Mouse (Mus musculus) CH12.LX (cell line): Measurements from ENCODE around the gene Mn1. TPM values are rescaled to one million over a fixed set of nuclear protein-coding genes. Genes with fewer than 3 reads are reported as not detected.

Experiments used
- DNase-seq: peaks from one replicate; pipeline ENCODE4 v3.0.0-alpha.2; 2013; ENCODE audit errors: extremely low read depth
- H3K27ac ChIP-seq: 2 replicates; pipeline ENCODE4 v1.5.1; 2012; ENCODE audit warnings: low read depth, mild to moderate bottlenecking, control low read depth, moderate library complexity; ENCODE audit not compliant: insufficient read depth
- H3K27me3 ChIP-seq: replicated peaks from 2 replicates; pipeline ENCODE3; 2012; ENCODE audit warnings: inconsistent platforms
- H3K36me3 ChIP-seq, 2 experiments: replicated peaks in 1 of 2; 2 replicates each; pipeline versions ENCODE3 to v1.6.1; 2012; ENCODE audit warnings: inconsistent platforms in 1 of 2, low read length in 1 of 2, mild to moderate bottlenecking in 1 of 2, mixed read lengths in 1 of 2, moderate library complexity in 1 of 2; ENCODE audit not compliant: control insufficient read depth in 1 of 2, insufficient read depth in 1 of 2
- H3K4me1 ChIP-seq, 2 experiments: 2 replicates each; pipeline ENCODE4 v1.6.1; 2012; ENCODE audit warnings: inconsistent platforms in 1 of 2, moderate library complexity in 1 of 2; ENCODE audit not compliant: insufficient read depth in 2 of 2, control insufficient read depth in 1 of 2
- H3K4me2 ChIP-seq: 2 replicates; pipeline ENCODE4 v1.6.1; 2012; ENCODE audit warnings: low read depth, mild to moderate bottlenecking, control low read depth; ENCODE audit not compliant: poor library complexity, insufficient read depth, severe bottlenecking
- H3K4me3 ChIP-seq, 3 experiments: fragments of 150-350 bp in 1 of 3; sonication (generic) in 1 of 3; replicated peaks in 1 of 3; 2 replicates each; pipeline versions ENCODE3 to v1.5.1; 2011 to 2012; ENCODE audit warnings: low read depth in 2 of 3, low read length in 2 of 3, mild to moderate bottlenecking in 2 of 3, moderate library complexity in 2 of 3, control low read depth in 1 of 3, improper control_type of control experiment in 1 of 3, inconsistent platforms in 1 of 3, mixed read lengths in 1 of 3; ENCODE audit not compliant: poor library complexity in 1 of 3
- H3K79me2 ChIP-seq: replicated peaks from 2 replicates; pipeline ENCODE4 v1.6.1; 2012; ENCODE audit warnings: mild to moderate bottlenecking, moderate library complexity; ENCODE audit not compliant: control insufficient read depth, poor library complexity, insufficient read depth, severe bottlenecking; ENCODE audit errors: extremely low read depth
- H3K9ac ChIP-seq: 2 replicates; pipeline ENCODE4 v1.6.1; 2012; ENCODE audit warnings: low read depth, mild to moderate bottlenecking, control low read depth, moderate library complexity; ENCODE audit not compliant: insufficient read depth
- H3K9me3 ChIP-seq: replicated peaks from 2 replicates; pipeline ENCODE3; 2012; ENCODE audit warnings: low read length, inconsistent platforms, mixed read lengths
- CHD1 ChIP-seq: IDR thresholded peaks from 2 replicates; pipeline ENCODE4 v1.6.1; 2012; ENCODE audit warnings: low read depth, low read length, improper control_type of control experiment, inconsistent platforms
- CTCF ChIP-seq, 2 experiments: IDR thresholded peaks in 1 of 2; conservative IDR thresholded peaks in 1 of 2; 2 replicates each; pipeline ENCODE4 v1.5.1; 2011 to 2012; ENCODE audit warnings: low read depth in 2 of 2, low read length in 2 of 2, improper control_type of control experiment in 1 of 2, inconsistent platforms in 1 of 2, mild to moderate bottlenecking in 1 of 2, moderate library complexity in 1 of 2
- E2F4 ChIP-seq: IDR thresholded peaks from 2 replicates; pipeline ENCODE4 v1.6.1; 2011; ENCODE audit warnings: low read depth, low read length, improper control_type of control experiment; ENCODE audit not compliant: insufficient replicate concordance
- ELF1 ChIP-seq: IDR thresholded peaks from 2 replicates; pipeline ENCODE4 v1.6.1; 2014; ENCODE audit warnings: low read depth, mild to moderate bottlenecking, inconsistent platforms, low read length, improper control_type of control experiment
- EP300 ChIP-seq: IDR thresholded peaks from 2 replicates; pipeline ENCODE4 v1.6.1; 2011; ENCODE audit warnings: low read length, improper control_type of control experiment
- ETS1 ChIP-seq: conservative IDR thresholded peaks from 2 replicates; pipeline ENCODE4 v1.6.1; 2012; ENCODE audit warnings: low read depth, mild to moderate bottlenecking, inconsistent platforms, low read length, improper control_type of control experiment, moderate library complexity
- GABPA ChIP-seq: IDR thresholded peaks from 2 replicates; pipeline ENCODE4 v1.6.1; 2012; ENCODE audit warnings: low read depth, low read length, improper control_type of control experiment, inconsistent platforms; ENCODE audit not compliant: insufficient replicate concordance
- HCFC1 ChIP-seq: IDR thresholded peaks from 2 replicates; pipeline ENCODE4 v1.6.1; 2012; ENCODE audit warnings: low read depth, mild to moderate bottlenecking, inconsistent platforms, low read length, improper control_type of control experiment
- IRF4 ChIP-seq: IDR thresholded peaks from 2 replicates; pipeline ENCODE4 v1.6.1; 2014; ENCODE audit warnings: low read depth, mild to moderate bottlenecking, inconsistent platforms, low read length, improper control_type of control experiment
- JUND ChIP-seq: conservative IDR thresholded peaks from 2 replicates; pipeline ENCODE4 v1.6.1; 2011; ENCODE audit warnings: low read depth, low read length, improper control_type of control experiment
- MAFK ChIP-seq: IDR thresholded peaks from 2 replicates; pipeline ENCODE4 v1.6.1; 2011; ENCODE audit warnings: low read length, improper control_type of control experiment; ENCODE audit not compliant: insufficient replicate concordance
- MAZ ChIP-seq: IDR thresholded peaks from 2 replicates; pipeline ENCODE4 v1.6.1; 2012; ENCODE audit warnings: low read depth, mild to moderate bottlenecking, inconsistent platforms, low read length, improper control_type of control experiment, moderate library complexity
- MXI1 ChIP-seq: IDR thresholded peaks from 2 replicates; pipeline ENCODE4 v1.6.1; 2011; ENCODE audit warnings: mild to moderate bottlenecking, low read depth, low read length, improper control_type of control experiment
- MYC ChIP-seq: IDR thresholded peaks from 2 replicates; pipeline ENCODE4 v1.6.1; 2011; ENCODE audit warnings: low read depth, mild to moderate bottlenecking, improper control_type of control experiment, low read length
- NELFE ChIP-seq: IDR thresholded peaks from 2 replicates; pipeline ENCODE4 v1.6.1; 2011; ENCODE audit warnings: low read depth, low read length, improper control_type of control experiment
- PAX5 ChIP-seq: IDR thresholded peaks from 2 replicates; pipeline ENCODE4 v1.6.1; 2012; ENCODE audit warnings: low read length, inconsistent platforms, mixed read lengths
- POLR2AphosphoS2 ChIP-seq: IDR thresholded peaks from 2 replicates; pipeline ENCODE4 v1.6.1; 2011; ENCODE audit warnings: low read depth, low read length, improper control_type of control experiment
- RCOR1 ChIP-seq: conservative IDR thresholded peaks from 2 replicates; pipeline ENCODE4 v1.6.1; 2012; ENCODE audit warnings: low read depth, mild to moderate bottlenecking, inconsistent platforms, low read length, improper control_type of control experiment
- SMC3 ChIP-seq: IDR thresholded peaks from 2 replicates; pipeline ENCODE4 v1.6.1; 2011; ENCODE audit warnings: low read depth, low read length, improper control_type of control experiment
- TBP ChIP-seq: conservative IDR thresholded peaks from 2 replicates; pipeline ENCODE4 v1.6.1; 2011; ENCODE audit warnings: low read depth, low read length, improper control_type of control experiment
- TCF12 ChIP-seq: IDR thresholded peaks from 2 replicates; pipeline ENCODE4 v1.6.1; 2014; ENCODE audit warnings: low read depth, mild to moderate bottlenecking, inconsistent platforms, low read length, improper control_type of control experiment
- USF2 ChIP-seq: conservative IDR thresholded peaks from 2 replicates; pipeline ENCODE4 v1.6.1; 2011; ENCODE audit warnings: low read depth, low read length, improper control_type of control experiment
- ZKSCAN1 ChIP-seq: IDR thresholded peaks from 2 replicates; pipeline ENCODE4 v1.6.1; 2012; ENCODE audit warnings: low read depth, inconsistent platforms, low read length, improper control_type of control experiment, borderline replicate concordance
- ZNF384 ChIP-seq: IDR thresholded peaks from 2 replicates; pipeline ENCODE4 v1.6.1; 2012; ENCODE audit warnings: low read depth, low read length, improper control_type of control experiment, inconsistent platforms
- dilution Hi-C: fragments of 300-500 bp; cut with MboI; formaldehyde crosslinking; loops from 2 replicates; pipeline ENCODE4 v1.14.3; 2020; ENCODE audit warnings: low sequenced_read_pairs; ENCODE audit not compliant: extremely low pct_unique_long_range_greater_than_20kb, extremely low pct_ligation_motif_present
- in situ Hi-C: fragments of 300-500 bp; cut with MboI; formaldehyde crosslinking; loops from 3 replicates; pipeline ENCODE4 v1.14.3; 2019; ENCODE audit warnings: low sequenced_read_pairs, low pct_ligation_motif_present, low pct_unique_long_range_greater_than_20kb, mixed read lengths
- polyA plus RNA-seq: library from polyadenylated mRNA; unstranded; fragments of >175 nt; gene quantifications from 2 replicates; pipeline ENCODE4 v1.2.1, GENCODE M21; 2012; ENCODE audit warnings: low read depth; ENCODE audit not compliant: insufficient read length
- total RNA-seq, 2 experiments: library from RNA; depleted of rRNA; stranded (reverse); fragments of 300-350 nt in 1 of 2; fragments of >200 nt in 1 of 2; gene quantifications; 2 replicates each; pipeline ENCODE4 v1.2.3; 2012 to 2014

The Mn1 gene
- total and polyA plus RNA-seq, 3 experiments, result not detected

DNA sequence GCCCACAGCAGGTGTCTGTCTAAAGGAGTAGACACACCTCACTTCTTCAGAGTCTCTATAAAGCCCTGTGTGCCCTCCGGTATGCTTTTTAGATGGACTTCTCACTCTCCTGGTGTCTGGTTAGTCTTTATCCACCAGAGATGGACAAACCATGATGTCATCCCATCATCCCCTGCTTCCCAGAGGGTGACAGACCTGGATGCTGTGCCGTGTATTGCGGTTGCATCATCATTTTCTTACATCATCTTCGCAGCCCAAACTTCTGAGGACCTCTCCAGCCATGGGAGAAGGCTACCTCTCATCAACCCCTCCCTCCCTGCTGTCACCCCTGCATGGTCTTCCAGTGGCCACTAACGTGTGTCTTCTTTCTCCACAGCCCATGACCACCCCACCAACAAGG is 37.1 kb downstream of the Mn1 start:
- Histone ChIP-seq H3K4me3 (no peak overlapping the region), H3K36me3 (no peaks in the 10 kb centered on the region), H3K4me2 (no peak overlapping the region), H3K27me3 (no peaks in the 10 kb centered on the region), H3K4me1 (no peaks in the 10 kb centered on the region), H3K79me2 (no peaks in the 10 kb centered on the region), H3K27ac (no peak overlapping the region), H3K9ac (no peak overlapping the region), H3K9me3 (peaks cover 88% of the 10 kb centered on the region)
- TF ChIP-seq GABPA (no peak), CTCF (conservative IDR thresholded peaks at IDR 0.05 in 1 of 2, IDR thresholded peaks at IDR 0.05 in 1 of 2; ENCODE audit: low read depth in 2 of 2, low read length in 2 of 2) (no peak), IRF4 (no peak), USF2 (no peak), MYC (no peak), TBP (no peak), ZKSCAN1 (no peak), RCOR1 (no peak), SMC3 (no peak), NELFE (no peak), ETS1 (no peak), POLR2AphosphoS2 (no peak), CHD1 (no peak), ZNF384 (no peak)
- in situ Hi-C loops (no loop called here), dilution Hi-C loops (no loop called here)
- no peak for DNase-seq

DNA sequence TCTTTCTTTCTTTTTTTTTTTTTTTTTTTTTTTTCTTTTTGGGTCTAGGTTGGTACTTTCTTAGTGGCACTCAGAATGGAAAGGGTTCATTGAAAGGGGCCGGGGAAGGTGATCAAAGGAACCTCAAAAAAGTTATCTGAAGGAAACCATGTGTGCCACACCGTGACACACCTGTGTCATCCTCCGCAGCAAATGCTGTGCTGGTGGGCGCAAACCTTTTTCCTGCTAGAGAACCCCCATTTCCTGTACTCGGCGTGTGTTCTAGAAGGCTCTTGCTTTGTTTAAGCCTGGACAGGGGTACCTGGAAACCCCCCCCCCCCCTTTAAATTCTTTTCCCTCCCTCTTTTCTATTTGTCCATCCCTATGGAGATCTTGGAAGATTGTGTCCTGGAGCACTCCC is 37.7 kb downstream of the Mn1 start:
- DNase-seq, result no peak

More for the DNA sequence above, 37.7 kb downstream of the Mn1 start:
- H3K79me2 ChIP-seq, result no peaks in the 10 kb centered on the region
- no peaks in the 10 kb centered on the region for H3K27me3 ChIP-seq
- H3K4me2 ChIP-seq, result no peak overlapping the region
- no peak for TF ChIP-seq MAFK
- no peak for TF ChIP-seq MAZ
- TF ChIP-seq EP300, result no peak
- TF ChIP-seq ZNF384, result no peak
- no peak for TF ChIP-seq HCFC1
- TF ChIP-seq TBP, result no peak
- no peak for TF ChIP-seq JUND
- no peak for TF ChIP-seq RCOR1
- TF ChIP-seq E2F4, result no peak
- TF ChIP-seq TCF12, result no peak
- no peak for TF ChIP-seq MXI1
- TF ChIP-seq USF2, result no peak
- TF ChIP-seq ELF1, result no peak
- no peak for TF ChIP-seq POLR2AphosphoS2
- TF ChIP-seq ZKSCAN1, result no peak
- TF ChIP-seq PAX5, result no peak
- no peak for TF ChIP-seq ETS1
- no peak for TF ChIP-seq CHD1
- no peaks in the 10 kb centered on the region for H3K4me1 ChIP-seq
- dilution Hi-C loops, result no loop called here
- H3K36me3 ChIP-seq, result no peaks in the 10 kb centered on the region
- H3K27ac ChIP-seq, result no peak overlapping the region
- in situ Hi-C loops, result no loop called here
- H3K4me3 ChIP-seq, result no peak overlapping the region
- H3K9ac ChIP-seq, result no peak overlapping the region
- H3K9me3 ChIP-seq, result peaks cover 87% of the 10 kb centered on the region
